Mouse (Mus musculus) small intestine, adult 2 months (tissue): ENCODE measurements around the gene Gm10203. TPM values are rescaled to one million over a fixed set of nuclear protein-coding genes. Genes with fewer than 3 reads are reported as not detected.
"Not testable (repeated sequence)": the region's sequence is repeated elsewhere in the genome, so short reads cannot be mapped to it uniquely, and the experiment has no call there.

Source experiments
- H3K27ac ChIP-seq: fragments of 200-500 bp; 2 replicates; pipeline ENCODE4 v1.5.1; 2012; ENCODE audit warnings: low read depth, low read length, control low read depth, inconsistent platforms; ENCODE audit not compliant: insufficient read depth
- H3K27me3 ChIP-seq: fragments of 200-500 bp; 2 replicates; pipeline ENCODE4 v1.6.1; 2012; ENCODE audit warnings: mild to moderate bottlenecking, moderate library complexity, low read length, inconsistent platforms; ENCODE audit not compliant: control insufficient read depth, insufficient read depth
- H3K36me3 ChIP-seq: fragments of 200-500 bp; 2 replicates; pipeline ENCODE4 v1.6.1; 2012; ENCODE audit warnings: mild to moderate bottlenecking, low read length, control low read depth, inconsistent platforms; ENCODE audit not compliant: control insufficient read depth, insufficient read depth
- H3K4me1 ChIP-seq: fragments of 200-500 bp; 2 replicates; pipeline ENCODE4 v1.6.1; 2012; ENCODE audit warnings: low read length, inconsistent platforms, mixed read lengths; ENCODE audit not compliant: control insufficient read depth, insufficient read depth, insufficient read length
- H3K4me3 ChIP-seq: fragments of 200-500 bp; 2 replicates; pipeline ENCODE4 v1.5.1; 2012; ENCODE audit warnings: low read depth, mild to moderate bottlenecking, control low read depth, inconsistent platforms, low read length, moderate library complexity
- CTCF ChIP-seq: fragments of 200-500 bp; IDR thresholded peaks from 2 replicates; pipeline ENCODE4 v1.5.1; 2012; ENCODE audit warnings: low read depth, mild to moderate bottlenecking, control low read depth, inconsistent platforms, low read length, moderate library complexity, mixed read lengths; ENCODE audit not compliant: insufficient replicate concordance, insufficient read length; ENCODE audit errors: extremely low read depth
- POLR2A ChIP-seq: fragments of 200-500 bp; IDR thresholded peaks from 2 replicates; pipeline ENCODE4 v1.6.1; 2012; ENCODE audit warnings: low read depth, mild to moderate bottlenecking, control low read depth, inconsistent platforms, low read length, moderate library complexity
- WGBS: fragments of 180-500 bp; shearing (Covaris S2); methylation state at CpG from one replicate; pipeline ENCODE4 v1.1.7; 2018; 5-methylcytosine and 5-hydroxymethylcytosine counted together
- polyA plus RNA-seq: library from polyadenylated mRNA; depleted of rRNA; stranded (reverse); fragments of >200 nt; gene quantifications from 2 replicates; pipeline ENCODE4 v1.2.3, GENCODE M21; 2012

The Gm10203 gene
- polyA plus RNA-seq, 1 experiment = not detected

DNA sequence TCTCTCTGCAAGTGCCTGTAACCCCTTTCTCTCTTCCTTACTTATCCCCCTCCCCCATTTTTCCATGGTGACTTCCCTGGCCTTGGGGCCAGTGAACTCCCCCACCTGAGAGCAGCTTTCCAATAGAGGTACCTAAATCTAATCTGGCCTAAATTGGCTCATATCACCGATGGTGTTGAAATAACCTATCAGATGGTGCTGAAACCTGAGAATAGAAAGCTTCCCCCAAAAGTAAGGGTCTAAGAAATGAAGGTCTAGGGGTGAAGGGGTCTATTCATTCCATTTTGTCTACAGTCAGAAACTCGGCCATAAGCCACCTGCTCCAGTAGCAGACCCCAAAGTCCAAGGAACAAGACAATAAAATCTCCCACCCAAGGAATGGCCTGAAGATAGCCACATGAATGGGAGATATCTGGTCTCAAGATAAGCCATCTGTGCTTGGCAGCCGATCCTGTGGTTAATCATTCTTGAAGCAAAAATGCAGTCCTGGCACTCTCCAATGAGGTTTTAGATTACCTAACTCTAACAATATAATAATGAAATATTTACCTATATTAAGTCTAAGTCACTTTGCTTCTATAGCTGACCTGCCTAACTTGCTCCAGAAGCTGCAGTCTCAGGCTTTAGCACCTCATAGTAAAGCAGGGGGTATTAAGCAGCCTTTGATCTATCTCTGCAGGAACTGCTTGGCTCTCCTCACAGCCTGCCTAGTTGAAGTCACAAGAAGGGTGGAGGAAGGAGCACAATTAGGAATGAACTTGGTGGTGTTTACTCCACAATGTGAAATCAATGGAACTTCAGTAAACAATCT, 25.3 kb downstream of the Gm10203 start:
- WGBS = 19% methylated on average over 3 of the region's 3 CpGs
- H3K27ac ChIP-seq = peak overlapping the region; percentile 87
- peaks cover 11% of the 10 kb centered on the region for H3K36me3 ChIP-seq
- no peak for TF ChIP-seq POLR2A
- no peak for TF ChIP-seq CTCF
- H3K4me1 ChIP-seq = peaks cover 19% of the 10 kb centered on the region
- H3K4me3 ChIP-seq = no peak overlapping the region
- H3K27me3 ChIP-seq = no peaks in the 10 kb centered on the region

GRCm38 (mm10) chr6:149167038-149167437, 37.1 kb downstream of the Gm10203 start:
- H3K27ac ChIP-seq, H3K27me3 ChIP-seq, H3K4me3 ChIP-seq, H3K4me1 ChIP-seq: not testable (repeated sequence)
- H3K36me3 ChIP-seq = peaks cover 20% of the 10 kb centered on the region
- 40% methylated on average over 3 of the region's 4 CpGs for WGBS

DNA sequence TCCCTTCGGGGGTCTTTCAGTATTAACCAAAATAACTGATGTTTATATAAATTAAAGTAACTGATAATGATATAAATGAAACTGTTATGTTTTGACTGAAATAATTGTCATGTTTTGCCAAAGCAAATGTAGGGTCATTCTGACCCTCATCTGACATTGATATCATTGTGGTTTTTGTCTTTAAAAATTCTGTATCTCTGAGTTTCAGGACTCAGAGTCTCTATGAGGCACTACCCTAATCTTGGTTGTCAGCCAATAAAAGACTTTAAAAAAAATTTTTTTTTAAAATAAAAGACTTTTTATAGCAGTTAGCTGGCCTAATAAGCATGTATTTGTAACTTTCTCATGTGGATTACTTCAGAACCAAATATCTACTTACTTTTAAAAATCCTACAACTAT, 37.7 kb downstream of the Gm10203 start:
- no peaks in the 10 kb centered on the region for H3K27me3 ChIP-seq
- H3K27ac ChIP-seq = no peak overlapping the region
- TF ChIP-seq CTCF (no peak), POLR2A (no peak)
- WGBS = 97% methylated on average over 1 of the region's 1 CpGs
- peaks cover 19% of the 10 kb centered on the region for H3K36me3 ChIP-seq
- no peaks in the 10 kb centered on the region for H3K4me1 ChIP-seq
- H3K4me3 ChIP-seq = no peak overlapping the region

- Histone ChIP-seq H3K4me1 (no peaks in the 10 kb centered on the region), H3K27ac (no peak overlapping the region), H3K4me3 (no peak overlapping the region), H3K27me3 (no peaks in the 10 kb centered on the region), H3K36me3 (peaks cover 20% of the 10 kb centered on the region)
- WGBS = 99% methylated on average over 2 of the region's 2 CpGs
- no peak for TF ChIP-seq CTCF
- no peak for TF ChIP-seq POLR2A
Measured at GRCm38 (mm10) chr6:149168436-149168835, 38.5 kb downstream of the Gm10203 start.

- H3K27ac ChIP-seq, H3K27me3 ChIP-seq, H3K4me1 ChIP-seq, H3K4me3 ChIP-seq: not testable (repeated sequence)
- 98% methylated on average over 4 of the region's 4 CpGs for WGBS
- H3K36me3 ChIP-seq = peaks cover 20% of the 10 kb centered on the region
Measured at GRCm38 (mm10) chr6:149169965-149170364, 40.0 kb downstream of the Gm10203 start.

DNA sequence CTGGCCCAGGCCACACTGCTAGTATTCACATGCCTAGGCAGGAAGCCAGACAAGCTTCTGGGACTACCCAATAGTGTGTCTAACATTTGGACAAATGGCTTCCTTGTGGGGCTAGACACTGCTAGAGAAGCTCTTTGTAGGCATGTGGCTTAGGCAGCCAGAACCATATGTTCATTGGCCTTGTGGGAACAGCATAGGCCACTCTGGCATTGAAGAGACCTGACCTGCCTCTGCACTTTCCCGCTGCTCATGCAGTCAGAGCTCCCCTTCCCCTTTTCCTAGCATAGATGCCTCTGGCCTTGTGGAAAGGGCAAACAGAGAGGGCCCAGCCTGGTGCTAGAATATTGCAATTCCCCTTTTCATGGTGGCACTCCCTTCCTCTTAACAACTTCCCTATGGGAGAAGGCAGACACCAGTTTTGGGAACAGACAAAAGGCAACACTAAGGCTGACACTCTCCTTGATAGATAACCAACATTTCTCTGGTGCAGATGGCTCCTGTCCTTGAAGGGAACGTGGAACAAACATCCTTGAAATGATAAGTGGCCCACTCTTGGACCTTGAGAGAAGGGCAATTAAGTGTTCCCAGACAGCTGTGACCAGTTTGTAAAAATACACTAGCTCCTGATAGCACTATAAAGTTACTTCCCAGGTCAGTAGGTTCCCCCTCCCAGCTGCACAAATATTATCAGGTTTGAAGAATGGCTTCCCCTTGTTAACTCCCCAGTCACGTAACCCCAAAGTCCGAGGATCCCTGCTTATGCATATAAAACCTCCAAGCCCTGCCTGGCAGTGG, 44.1 kb downstream of the Gm10203 start:
- TF ChIP-seq POLR2A (no peak), CTCF (no peak)
- H3K27me3 ChIP-seq = no peaks in the 10 kb centered on the region
- H3K27ac ChIP-seq = peak overlapping the region; percentile 69
- peaks cover 4% of the 10 kb centered on the region; the same call in 1 of the 2 replicates for H3K4me1 ChIP-seq
- 24% methylated on average over 4 of the region's 4 CpGs for WGBS
- no peak overlapping the region for H3K4me3 ChIP-seq
- peaks cover 20% of the 10 kb centered on the region for H3K36me3 ChIP-seq

GRCm38 (mm10) chr6:149174932-149175570, 45.1 kb downstream of the Gm10203 start:
- Histone ChIP-seq H3K36me3 (peaks cover 23% of the 10 kb centered on the region), H3K27ac (peak overlapping the region; percentile 69), H3K27me3 (no peaks in the 10 kb centered on the region), H3K4me3 (no peak overlapping the region), H3K4me1 (peaks cover 4% of the 10 kb centered on the region; the same call in 1 of the 2 replicates)
- no peak for TF ChIP-seq CTCF
- no peak for TF ChIP-seq POLR2A
- WGBS = 74% methylated on average over 3 of the region's 3 CpGs
